Mouse (Mus musculus): Measurements from ENCODE around the gene Rbbp4. TPM values are rescaled to one million over a fixed set of nuclear protein-coding genes. Genes with fewer than 3 reads are reported as not detected.
"Not testable (repeated sequence)": the region's sequence is repeated elsewhere in the genome, so short reads cannot be mapped to it uniquely, and the experiment has no call there.

Gene Rbbp4
- polyA plus RNA-seq, 1 experiment from 2014 or later = 465 TPM

- no peak overlapping the region for H3K4me2 ChIP-seq (replicated peaks)
- H3K4me1 ChIP-seq = peaks cover 9% of the 10 kb centered on the region
- H3K27ac ChIP-seq = no peak overlapping the region
- ATAC-seq (ENCODE audit: low FRiP score) = no peak
- H3K36me3 ChIP-seq = no peaks in the 10 kb centered on the region
- 50% methylated on average over 8 of the region's 8 CpGs for WGBS
- H3K27me3 ChIP-seq = peaks cover 2% of the 10 kb centered on the region; the same call in 1 of the 2 replicates
- H3K9me3 ChIP-seq (replicated peaks) = no peaks in the 10 kb centered on the region
- H3K9ac ChIP-seq = no peak overlapping the region
- H3K4me3 ChIP-seq = no peak overlapping the region
Measured at GRCm38 (mm10) chr4:129373202-129373976, 38.2 kb upstream of the Rbbp4 start.

DNA sequence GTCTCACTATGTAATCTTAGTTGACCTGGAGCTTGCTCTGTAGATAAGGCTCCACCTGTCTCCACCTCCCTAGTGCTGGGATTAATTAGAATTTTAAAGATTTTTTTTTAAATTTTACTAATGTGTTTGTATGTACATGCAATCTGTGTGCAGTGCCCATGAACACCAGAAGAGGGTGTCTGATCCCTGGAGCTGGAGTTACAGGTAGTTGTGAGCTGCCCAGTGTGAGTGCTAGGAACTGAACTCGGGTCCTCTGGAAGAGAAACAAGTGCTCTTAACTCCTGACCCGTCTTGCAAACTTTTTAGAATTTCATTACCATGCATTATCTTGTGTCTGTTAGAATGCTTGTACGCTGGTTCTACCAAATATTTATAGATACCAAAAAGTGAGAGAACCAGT is 36.2 kb upstream of the Rbbp4 start:
- H3K27me3 ChIP-seq = peaks cover 2% of the 10 kb centered on the region; the same call in 1 of the 2 replicates
- peaks cover 9% of the 10 kb centered on the region for H3K4me1 ChIP-seq
- no peaks in the 10 kb centered on the region for H3K9me3 ChIP-seq (replicated peaks)
- peaks cover 9% of the 10 kb centered on the region; the same call in 1 of the 2 replicates for H3K36me3 ChIP-seq
- no peak overlapping the region for H3K4me3 ChIP-seq
- H3K4me2 ChIP-seq (replicated peaks) = no peak overlapping the region
- no peak overlapping the region for H3K27ac ChIP-seq
- H3K9ac ChIP-seq = no peak overlapping the region
- 89% methylated on average over 3 of the region's 3 CpGs for WGBS
- ATAC-seq (ENCODE audit: low FRiP score) = no peak

GRCm38 (mm10) chr4:129365224-129365623 is 30.1 kb upstream of the Rbbp4 start:
- Histone ChIP-seq H3K36me3 (peaks cover 12% of the 10 kb centered on the region), H3K27ac (no peak overlapping the region), H3K9ac (no peak overlapping the region), H3K4me1 (no peaks in the 10 kb centered on the region), H3K9me3 (replicated peaks) (no peaks in the 10 kb centered on the region), H3K4me3 (no peak overlapping the region), H3K4me2 (replicated peaks) (no peak overlapping the region), H3K27me3 (no peaks in the 10 kb centered on the region)
- 93% methylated on average over 5 of the region's 5 CpGs for WGBS
- ATAC-seq (ENCODE audit: low FRiP score) = no peak

GRCm38 (mm10) chr4:129364379-129364778 is 29.2 kb upstream of the Rbbp4 start:
- H3K9me3 ChIP-seq (replicated peaks) = no peaks in the 10 kb centered on the region
- no peak overlapping the region for H3K4me3 ChIP-seq
- 89% methylated on average over 3 of the region's 3 CpGs for WGBS

DNA sequence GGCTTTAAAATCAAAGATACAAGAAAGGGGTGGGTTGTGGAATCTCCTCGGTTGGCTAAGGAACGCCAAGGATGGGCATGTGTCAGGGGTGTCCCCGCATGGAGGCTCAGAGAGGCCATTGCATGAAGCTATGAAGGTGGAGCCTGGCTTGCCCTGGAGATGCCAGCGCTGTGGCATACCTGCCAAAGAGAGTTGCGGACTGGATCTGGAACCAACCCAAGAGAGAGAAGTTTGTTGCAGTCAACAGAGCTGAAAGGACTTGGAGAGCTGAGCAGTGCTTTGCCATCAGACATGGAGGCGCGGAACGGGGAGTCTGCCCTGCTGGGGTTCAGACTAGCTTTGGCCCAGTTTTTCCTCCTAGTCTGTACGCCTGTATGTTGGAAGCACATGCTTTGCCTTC is 28.3 kb upstream of the Rbbp4 start:
- no peaks in the 10 kb centered on the region for H3K9me3 ChIP-seq (replicated peaks)
- no peak overlapping the region for H3K27ac ChIP-seq
- peaks cover 21% of the 10 kb centered on the region for H3K36me3 ChIP-seq
- H3K4me1 ChIP-seq = no peaks in the 10 kb centered on the region
- 93% methylated on average over 9 of the region's 9 CpGs for WGBS
- no peak overlapping the region for H3K4me3 ChIP-seq
- ATAC-seq (ENCODE audit: low FRiP score) = no peak
- no peak overlapping the region for H3K4me2 ChIP-seq (replicated peaks)
- H3K9ac ChIP-seq = no peak overlapping the region
- H3K27me3 ChIP-seq = no peaks in the 10 kb centered on the region

More at GRCm38 (mm10) chr4:129364379-129364778, 29.2 kb upstream of the Rbbp4 start:
- H3K27me3 ChIP-seq = no peaks in the 10 kb centered on the region
- no peaks in the 10 kb centered on the region for H3K4me1 ChIP-seq
- H3K27ac ChIP-seq = no peak overlapping the region
- no peak for ATAC-seq (ENCODE audit: low FRiP score)
- no peak overlapping the region for H3K4me2 ChIP-seq (replicated peaks)
- peaks cover 21% of the 10 kb centered on the region for H3K36me3 ChIP-seq
- H3K9ac ChIP-seq = no peak overlapping the region

- Histone ChIP-seq H3K9ac (no peak overlapping the region), H3K4me1 (no peaks in the 10 kb centered on the region), H3K27ac (no peak overlapping the region), H3K4me2 (replicated peaks) (no peak overlapping the region), H3K36me3 (peaks cover 28% of the 10 kb centered on the region), H3K4me3 (no peak overlapping the region), H3K27me3 (no peaks in the 10 kb centered on the region), H3K9me3 (replicated peaks) (no peaks in the 10 kb centered on the region)
- ATAC-seq (ENCODE audit: low FRiP score) = no peak
- WGBS = 84% methylated on average over 5 of the region's 5 CpGs
Measured at GRCm38 (mm10) chr4:129362771-129363170, 27.6 kb upstream of the Rbbp4 start.

- H3K4me3 ChIP-seq; H3K4me2 ChIP-seq (replicated peaks); H3K27me3 ChIP-seq; H3K4me1 ChIP-seq; H3K9me3 ChIP-seq (replicated peaks); H3K27ac ChIP-seq; ATAC-seq (ENCODE audit: low FRiP score); H3K9ac ChIP-seq: not testable (repeated sequence)
- WGBS = 89% methylated on average over 3 of the region's 3 CpGs
- H3K36me3 ChIP-seq = peaks cover 29% of the 10 kb centered on the region
Measured at GRCm38 (mm10) chr4:129362238-129362637, 27.1 kb upstream of the Rbbp4 start.

GRCm38 (mm10) chr4:129357613-129358163 is 22.5 kb upstream of the Rbbp4 start:
- Histone ChIP-seq H3K27me3 (no peaks in the 10 kb centered on the region), H3K4me2 (replicated peaks) (no peak overlapping the region), H3K4me1 (no peaks in the 10 kb centered on the region), H3K4me3 (no peak overlapping the region), H3K9me3 (replicated peaks) (no peaks in the 10 kb centered on the region), H3K9ac (no peak overlapping the region), H3K27ac (no peak overlapping the region), H3K36me3 (peaks cover 54% of the 10 kb centered on the region)
- no peak for ATAC-seq (ENCODE audit: low FRiP score)
- WGBS = 94% methylated on average over 15 of the region's 15 CpGs

- Histone ChIP-seq H3K9me3 (replicated peaks) (no peaks in the 10 kb centered on the region), H3K36me3 (peaks cover 50% of the 10 kb centered on the region), H3K4me3 (no peak overlapping the region), H3K4me2 (replicated peaks) (no peak overlapping the region), H3K4me1 (no peaks in the 10 kb centered on the region), H3K27ac (no peak overlapping the region), H3K27me3 (no peaks in the 10 kb centered on the region), H3K9ac (no peak overlapping the region)
- 88% methylated on average over 15 of the region's 15 CpGs for WGBS
- no peak for ATAC-seq (ENCODE audit: low FRiP score)
Measured at GRCm38 (mm10) chr4:129354236-129354635, 19.1 kb upstream of the Rbbp4 start.

- WGBS = 90% methylated on average over 12 of the region's 12 CpGs
- Histone ChIP-seq H3K4me1 (no peaks in the 10 kb centered on the region), H3K4me3 (no peak overlapping the region), H3K27ac (no peak overlapping the region), H3K9me3 (replicated peaks) (no peaks in the 10 kb centered on the region), H3K9ac (no peak overlapping the region), H3K36me3 (peaks cover 47% of the 10 kb centered on the region), H3K27me3 (no peaks in the 10 kb centered on the region), H3K4me2 (replicated peaks) (no peak overlapping the region)
- no peak for ATAC-seq (ENCODE audit: low FRiP score)
Measured at GRCm38 (mm10) chr4:129353176-129353575, 18.0 kb upstream of the Rbbp4 start.

DNA sequence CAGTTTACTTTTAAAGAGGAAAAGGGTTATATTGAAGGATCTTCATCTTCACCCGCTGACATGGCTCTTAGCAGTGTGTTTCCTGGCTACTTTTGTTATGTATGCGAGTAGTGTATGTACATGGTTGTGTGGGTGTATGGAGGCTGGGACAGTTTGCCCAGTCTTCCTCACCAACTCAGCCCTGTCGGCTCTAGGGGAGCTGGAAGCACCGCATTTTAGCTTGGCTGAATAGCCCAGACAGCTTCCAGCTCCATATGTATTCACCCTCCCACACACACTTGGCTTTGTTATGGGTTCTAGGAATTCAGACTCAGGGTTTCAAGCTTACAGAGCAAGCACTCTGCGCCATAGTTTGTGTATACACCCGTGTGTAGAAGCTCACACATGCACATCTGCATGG is 15.9 kb upstream of the Rbbp4 start:
- peaks cover 33% of the 10 kb centered on the region for H3K36me3 ChIP-seq
- H3K9me3 ChIP-seq (replicated peaks) = no peaks in the 10 kb centered on the region
- H3K27ac ChIP-seq = no peak overlapping the region
- no peaks in the 10 kb centered on the region for H3K27me3 ChIP-seq
- no peak overlapping the region for H3K9ac ChIP-seq
- ATAC-seq (ENCODE audit: low FRiP score) = no peak
- H3K4me2 ChIP-seq (replicated peaks) = no peak overlapping the region
- WGBS = 79% methylated on average over 6 of the region's 6 CpGs
- no peaks in the 10 kb centered on the region for H3K4me1 ChIP-seq
- H3K4me3 ChIP-seq = no peak overlapping the region

- no peaks in the 10 kb centered on the region for H3K27me3 ChIP-seq
- no peaks in the 10 kb centered on the region for H3K9me3 ChIP-seq (replicated peaks)
- peaks cover 31% of the 10 kb centered on the region for H3K36me3 ChIP-seq
- 11% methylated on average over 1 of the region's 1 CpGs for WGBS
- no peak overlapping the region for H3K9ac ChIP-seq
- no peak overlapping the region for H3K4me2 ChIP-seq (replicated peaks)
- H3K4me3 ChIP-seq = no peak overlapping the region
- no peaks in the 10 kb centered on the region for H3K4me1 ChIP-seq
- no peak overlapping the region for H3K27ac ChIP-seq
- ATAC-seq (ENCODE audit: low FRiP score) = no peak
Measured at GRCm38 (mm10) chr4:129350644-129351043, 15.5 kb upstream of the Rbbp4 start.

All from hindbrain, embryonic 12.5 days (tissue).